Comparison of ENCODE assay signal across 8 mouse cellular contexts in the genomic region with DNA sequence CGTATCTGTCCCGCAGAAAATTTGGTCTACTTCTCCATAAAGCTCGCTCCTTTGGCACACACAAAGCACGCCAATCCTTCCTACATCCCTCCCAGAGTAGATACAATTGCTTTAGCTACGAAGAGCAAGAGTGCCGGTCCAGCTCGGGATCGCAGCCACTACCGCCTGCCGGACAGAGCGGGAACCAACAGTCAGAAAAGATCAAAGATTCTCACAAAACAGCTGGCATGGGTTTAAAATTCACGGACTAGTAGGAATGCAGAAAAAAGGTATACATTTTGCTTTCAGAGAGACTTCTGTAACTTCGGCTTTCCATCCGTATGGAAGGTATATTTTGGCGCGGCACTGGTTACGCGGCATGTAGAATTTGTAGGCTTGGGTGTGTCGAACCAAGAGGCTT. TPM values are rescaled to one million over a fixed set of nuclear protein-coding genes. Genes with fewer than 3 reads are reported as not detected.
A peak's percentile ranks its signal among the peaks of the same experiment; 100 is the strongest.
DNase-seq lines count a peak whose midpoint lies in the region; ATAC-seq and TF ChIP-seq lines count a peak whose summit lies in the region.
"Had no signal": no experiment of that assay in that cellular context is flagged by ENCODE, and none has a peak within 500 bp of the region (broad histone marks: within the 10 kb centered on the region; RNA-seq: fewer than 3 reads in every experiment).

No protein-coding gene starts in this region.

- no peak for DNase-seq in lung, adult 2 months
- no peak for DNase-seq in kidney, adult 2 months
- no peak for DNase-seq in cerebellum, adult 11 months
- DNase-seq: adrenal gland, postnatal 36 days had no signal

- H3K9ac ChIP-seq in lung, embryonic 16.5 days (ENCODE audit: low read length), result peak overlapping the region; percentile 69
- 0 out of 2 replicates have a peak overlapping the region, but pooled peaks have one; percentile 26 for H3K9ac ChIP-seq in forebrain, embryonic 12.5 days
- no peak overlapping the region for H3K9ac ChIP-seq in limb, embryonic 15.5 days
- no peak overlapping the region; the same call in 1 of the 2 replicates for H3K9ac ChIP-seq in stomach, embryonic 16.5 days (ENCODE audit: low read length)

- peaks cover 35% of the 10 kb centered on the region for H3K36me3 ChIP-seq in lung, embryonic 16.5 days (ENCODE audit: control insufficient read depth, insufficient read depth, low read length)
- peaks cover 81% of the 10 kb centered on the region for H3K36me3 ChIP-seq in forebrain, embryonic 12.5 days (replicated peaks)
- peaks cover 68% of the 10 kb centered on the region for H3K36me3 ChIP-seq in limb, embryonic 15.5 days
- H3K36me3 ChIP-seq in stomach, embryonic 16.5 days (ENCODE audit: control insufficient read depth, insufficient read depth, low read length), result peaks cover 34% of the 10 kb centered on the region
- H3K36me3 ChIP-seq in kidney, adult 2 months (ENCODE audit: control insufficient read depth, insufficient read depth, low read length), result no peaks in the 10 kb centered on the region

- no peak for TF ChIP-seq POLR2A in lung, adult 2 months (IDR thresholded peaks at IDR 0.05; ENCODE audit: borderline replicate concordance, extremely low read depth, low read depth, low read length)
- no peak for TF ChIP-seq POLR2A in kidney, adult 2 months (IDR thresholded peaks at IDR 0.05; ENCODE audit: low read depth, low read length)

- peak overlapping the region; percentile 54 for H3K4me3 ChIP-seq in lung, embryonic 16.5 days (ENCODE audit: low read length)
- H3K4me3 ChIP-seq in lung, adult 2 months (replicated peaks; ENCODE audit: extremely low read depth, low read depth, low read length), result no peak overlapping the region
- H3K4me3 ChIP-seq in forebrain, embryonic 12.5 days (replicated peaks), result no peak overlapping the region; the same call in 1 of the 2 replicates
- peak overlapping the region; percentile 46 for H3K4me3 ChIP-seq in limb, embryonic 15.5 days
- H3K4me3 ChIP-seq in stomach, embryonic 16.5 days (replicated peaks; ENCODE audit: low read length), result peak overlapping the region; percentile 50
- H3K4me3 ChIP-seq in kidney, adult 2 months (ENCODE audit: insufficient read depth, low read depth, low read length), result no peak overlapping the region

- no peak for ATAC-seq in lung, embryonic 16.5 days (ENCODE audit: low read depth)
- no peak for ATAC-seq in forebrain, embryonic 12.5 days (ENCODE audit: low FRiP score)
- no peak for ATAC-seq in limb, embryonic 15.5 days (ENCODE audit: insufficient number of reproducible peaks, low FRiP score, low TSS enrichment, low read depth)
- no peak for ATAC-seq in stomach, embryonic 16.5 days (ENCODE audit: insufficient read depth, low FRiP score)

- peaks cover 18% of the 10 kb centered on the region for H3K4me1 ChIP-seq in lung, embryonic 16.5 days (replicated peaks; ENCODE audit: control insufficient read depth, insufficient read depth, low read length)
- peaks cover 10% of the 10 kb centered on the region for H3K4me1 ChIP-seq in lung, adult 2 months (ENCODE audit: control insufficient read depth, insufficient read depth, low read length)
- H3K4me1 ChIP-seq in forebrain, embryonic 12.5 days, result peaks cover 46% of the 10 kb centered on the region
- peaks cover 46% of the 10 kb centered on the region for H3K4me1 ChIP-seq in limb, embryonic 15.5 days
- H3K4me1 ChIP-seq in stomach, embryonic 16.5 days (ENCODE audit: control insufficient read depth, insufficient read depth, low read length), result peaks cover 12% of the 10 kb centered on the region
- peaks cover 3% of the 10 kb centered on the region for H3K4me1 ChIP-seq in kidney, adult 2 months (ENCODE audit: control insufficient read depth, insufficient read depth, low read length)

- 47% methylated on average over 19 of the region's 19 CpGs for WGBS in lung, embryonic 16.5 days
- WGBS in lung, adult 2 months, result 69% methylated on average over 19 of the region's 19 CpGs
- WGBS in forebrain, embryonic 12.5 days, result 46% methylated on average over 19 of the region's 19 CpGs
- 54% methylated on average over 19 of the region's 19 CpGs for WGBS in limb, embryonic 15.5 days
- WGBS in stomach, embryonic 16.5 days, result 53% methylated on average over 19 of the region's 19 CpGs
- 84% methylated on average over 19 of the region's 19 CpGs for WGBS in kidney, adult 2 months

- peak overlapping the region; percentile 61 for H3K4me2 ChIP-seq in lung, embryonic 16.5 days (ENCODE audit: low read depth, low read length)
- peak overlapping the region; percentile 36 for H3K4me2 ChIP-seq in forebrain, embryonic 12.5 days
- peak overlapping the region; percentile 67 for H3K4me2 ChIP-seq in limb, embryonic 15.5 days
- H3K4me2 ChIP-seq in stomach, embryonic 16.5 days (ENCODE audit: low read depth, low read length), result peak overlapping the region; percentile 74

- no peaks in the 10 kb centered on the region for H3K27me3 ChIP-seq in lung, embryonic 16.5 days (ENCODE audit: control insufficient read depth, insufficient read depth, low read depth, low read length)
- no peaks in the 10 kb centered on the region for H3K27me3 ChIP-seq in forebrain, embryonic 12.5 days
- no peaks in the 10 kb centered on the region for H3K27me3 ChIP-seq in limb, embryonic 15.5 days
- no peaks in the 10 kb centered on the region for H3K27me3 ChIP-seq in stomach, embryonic 16.5 days (ENCODE audit: control insufficient read depth, insufficient read depth, low read length)
- no peaks in the 10 kb centered on the region for H3K27me3 ChIP-seq in kidney, adult 2 months (replicated peaks; ENCODE audit: control insufficient read depth, insufficient read depth, low read length)

- TF ChIP-seq CTCF in lung, adult 2 months (IDR thresholded peaks at IDR 0.05; ENCODE audit: insufficient read depth, low read length), result no peak
- no peak for TF ChIP-seq CTCF in kidney, adult 2 months (conservative IDR thresholded peaks at IDR 0.05; ENCODE audit: insufficient read depth, insufficient read length, low read depth, low read length)

- 0 out of 2 replicates have a peak overlapping the region, but pooled peaks have one; percentile 20 for H3K27ac ChIP-seq in lung, embryonic 16.5 days (ENCODE audit: low read length)
- H3K27ac ChIP-seq in forebrain, embryonic 12.5 days, result peak overlapping the region; percentile 93
- H3K27ac ChIP-seq in limb, embryonic 15.5 days, result 0 out of 2 replicates have a peak overlapping the region, but pooled peaks have one; percentile 50
- H3K27ac ChIP-seq in stomach, embryonic 16.5 days (ENCODE audit: low read length), result no peak overlapping the region
- no peak overlapping the region for H3K27ac ChIP-seq in kidney, adult 2 months (ENCODE audit: insufficient read depth, low read depth, low read length)

- H3K9me3 ChIP-seq in lung, embryonic 16.5 days (ENCODE audit: control insufficient read depth, low read length), result peaks cover 40% of the 10 kb centered on the region
- H3K9me3 ChIP-seq in forebrain, embryonic 12.5 days, result peaks cover 33% of the 10 kb centered on the region
- H3K9me3 ChIP-seq in limb, embryonic 15.5 days, result peaks cover 25% of the 10 kb centered on the region; the same call in 1 of the 2 replicates
- H3K9me3 ChIP-seq in stomach, embryonic 16.5 days (replicated peaks; ENCODE audit: control insufficient read depth, low read length), result peaks cover 20% of the 10 kb centered on the region

RNA-seq across cellular contexts. Expression of gene Nnat, which starts 0.4 kb away (rescaled TPM):
- polyA plus RNA-seq in lung, embryonic 16.5 days (2015; fragmentation: Nextera tagmentation; extraction: Ambion mirVana), result 614 and 619 TPM in 2 replicates
- polyA plus RNA-seq in lung, adult 2 months (2012; rRNA removed), result 25.3 and 56.8 TPM in 2 replicates
- 5,265 and 5,863 TPM in 2 replicates for polyA plus RNA-seq in forebrain, embryonic 12.5 days (2016; fragmentation: Nextera tagmentation; extraction: Ambion mirVana)
- 233 and 285 TPM in 2 replicates for polyA plus RNA-seq in limb, embryonic 15.5 days (2015; fragmentation: Nextera tagmentation; extraction: Ambion mirVana)
- polyA plus RNA-seq in stomach, embryonic 16.5 days (2015; fragmentation: Nextera tagmentation; extraction: Ambion mirVana), result 268 and 304 TPM in 2 replicates
- 1.9 and 3.9 TPM in 2 replicates for polyA plus RNA-seq in kidney, adult 2 months (2012; rRNA removed)

RNA-seq across cellular contexts. Expression of gene Blcap, which starts 11.6 kb away (rescaled TPM):
- polyA plus RNA-seq in lung, embryonic 16.5 days (2015; fragmentation: Nextera tagmentation; extraction: Ambion mirVana), result 52.8 and 56.2 TPM in 2 replicates
- 41.3 and 49.3 TPM in 2 replicates for polyA plus RNA-seq in lung, adult 2 months (2012; rRNA removed)
- 144 and 156 TPM in 2 replicates for polyA plus RNA-seq in forebrain, embryonic 12.5 days (2016; fragmentation: Nextera tagmentation; extraction: Ambion mirVana)
- polyA plus RNA-seq in limb, embryonic 15.5 days (2015; fragmentation: Nextera tagmentation; extraction: Ambion mirVana), result 54.3 and 54.5 TPM in 2 replicates
- 45.3 and 50.0 TPM in 2 replicates for polyA plus RNA-seq in stomach, embryonic 16.5 days (2015; fragmentation: Nextera tagmentation; extraction: Ambion mirVana)
- 43.7 and 49.5 TPM in 2 replicates for polyA plus RNA-seq in kidney, adult 2 months (2012; rRNA removed)

Comparison
In these comparisons a context has a peak if more than half of its experiments do, and no peak if none do; other contexts are left out.
1. H3K4me3 ChIP-seq: peak in lung, embryonic 16.5 days (single experiment), limb, embryonic 15.5 days (single experiment) and stomach, embryonic 16.5 days (single experiment); none in lung, adult 2 months (single experiment), forebrain, embryonic 12.5 days (single experiment) and kidney, adult 2 months (single experiment).
2. H3K27ac ChIP-seq: peak in lung, embryonic 16.5 days (single experiment), forebrain, embryonic 12.5 days (single experiment) and limb, embryonic 15.5 days (single experiment); none in stomach, embryonic 16.5 days (single experiment) and kidney, adult 2 months (single experiment).
3. H3K9ac ChIP-seq: peak in lung, embryonic 16.5 days (single experiment) and forebrain, embryonic 12.5 days (single experiment); none in limb, embryonic 15.5 days (single experiment) and stomach, embryonic 16.5 days (single experiment).
4. Peak in every context shown above with its lines, with median percentiles within 50 percentile points of each other: H3K4me2 ChIP-seq.